Mouse (Mus musculus): ENCODE data around the gene Pkig. TPM values are rescaled to one million over a fixed set of nuclear protein-coding genes. Genes with fewer than 3 reads are reported as not detected.

Pkig gene
- polyA plus RNA-seq, 1 experiment from 2014 or later, result 173 TPM

DNA sequence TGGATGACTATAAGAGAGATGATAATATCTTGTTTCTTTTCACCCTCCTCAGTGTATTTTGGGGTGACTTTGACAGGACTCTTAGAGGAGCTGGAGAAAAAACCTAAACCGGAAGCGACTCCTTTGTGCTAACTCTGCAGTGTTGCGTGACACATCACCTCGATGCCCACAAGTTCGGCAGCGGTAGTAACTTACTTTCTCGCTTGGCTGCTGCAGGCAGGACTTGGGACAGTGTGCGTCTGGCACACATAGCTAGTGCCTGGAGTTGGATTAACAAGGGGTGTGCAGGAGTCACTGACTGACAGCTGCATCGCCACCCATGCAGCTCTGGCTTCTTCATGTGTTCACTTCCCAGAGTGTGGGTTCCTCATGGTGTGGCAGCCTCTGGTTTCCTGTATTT, 51.8 kb downstream of the Pkig start:
- Histone ChIP-seq H3K4me3 (ENCODE audit: low read depth, low read length) (no peak overlapping the region), H3K27ac (replicated peaks; ENCODE audit: low read depth, low read length) (no peak overlapping the region), H3K9ac (replicated peaks; ENCODE audit: low read length) (no peak overlapping the region), H3K4me1 (ENCODE audit: control insufficient read depth, insufficient read depth, low read length) (no peaks in the 10 kb centered on the region), H3K4me2 (ENCODE audit: low read depth, low read length) (no peak overlapping the region), H3K27me3 (ENCODE audit: control insufficient read depth, insufficient read depth, low read length) (no peaks in the 10 kb centered on the region), H3K36me3 (replicated peaks; ENCODE audit: control insufficient read depth, insufficient read depth, low read depth, low read length) (no peaks in the 10 kb centered on the region), H3K9me3 (replicated peaks; ENCODE audit: control insufficient read depth, low read length) (no peaks in the 10 kb centered on the region)
- WGBS, result 96% methylated on average over 9 of the region's 9 CpGs
- ATAC-seq (replicated peaks; ENCODE audit: insufficient number of reproducible peaks, low FRiP score, low TSS enrichment, low read depth) (no peak), DNase-seq (ENCODE audit: low spot score) (no peak)

GRCm38 (mm10) chr2:163710606-163711159, 52.5 kb downstream of the Pkig start:
- Histone ChIP-seq H3K27ac (replicated peaks; ENCODE audit: low read depth, low read length) (no peak overlapping the region), H3K27me3 (ENCODE audit: control insufficient read depth, insufficient read depth, low read length) (no peaks in the 10 kb centered on the region), H3K9ac (replicated peaks; ENCODE audit: low read length) (no peak overlapping the region), H3K4me2 (ENCODE audit: low read depth, low read length) (no peak overlapping the region), H3K36me3 (replicated peaks; ENCODE audit: control insufficient read depth, insufficient read depth, low read depth, low read length) (no peaks in the 10 kb centered on the region), H3K4me3 (ENCODE audit: low read depth, low read length) (no peak overlapping the region), H3K9me3 (replicated peaks; ENCODE audit: control insufficient read depth, low read length) (no peaks in the 10 kb centered on the region), H3K4me1 (ENCODE audit: control insufficient read depth, insufficient read depth, low read length) (no peaks in the 10 kb centered on the region)
- 86% methylated on average over 5 of the region's 5 CpGs for WGBS
- no peak for DNase-seq (ENCODE audit: low spot score)
- ATAC-seq (replicated peaks; ENCODE audit: insufficient number of reproducible peaks, low FRiP score, low TSS enrichment, low read depth), result no peak

- Histone ChIP-seq H3K4me1 (ENCODE audit: control insufficient read depth, insufficient read depth, low read length) (no peaks in the 10 kb centered on the region; the same call in 1 of the 2 replicates), H3K4me2 (ENCODE audit: low read depth, low read length) (no peak overlapping the region), H3K27ac (replicated peaks; ENCODE audit: low read depth, low read length) (no peak overlapping the region), H3K4me3 (ENCODE audit: low read depth, low read length) (no peak overlapping the region), H3K36me3 (replicated peaks; ENCODE audit: control insufficient read depth, insufficient read depth, low read depth, low read length) (no peaks in the 10 kb centered on the region), H3K9ac (replicated peaks; ENCODE audit: low read length) (no peak overlapping the region), H3K9me3 (replicated peaks; ENCODE audit: control insufficient read depth, low read length) (no peaks in the 10 kb centered on the region), H3K27me3 (ENCODE audit: control insufficient read depth, insufficient read depth, low read length) (no peaks in the 10 kb centered on the region)
- 94% methylated on average over 8 of the region's 8 CpGs for WGBS
- ATAC-seq (replicated peaks; ENCODE audit: insufficient number of reproducible peaks, low FRiP score, low TSS enrichment, low read depth), result no peak
- no peak for DNase-seq (ENCODE audit: low spot score)
Observed at GRCm38 (mm10) chr2:163711368-163711868, 53.2 kb downstream of the Pkig start.

GRCm38 (mm10) chr2:163712473-163712872, 54.3 kb downstream of the Pkig start:
- Histone ChIP-seq H3K27me3 (ENCODE audit: control insufficient read depth, insufficient read depth, low read length) (no peaks in the 10 kb centered on the region), H3K36me3 (replicated peaks; ENCODE audit: control insufficient read depth, insufficient read depth, low read depth, low read length) (no peaks in the 10 kb centered on the region), H3K4me1 (ENCODE audit: control insufficient read depth, insufficient read depth, low read length) (no peaks in the 10 kb centered on the region; the same call in 1 of the 2 replicates), H3K9ac (replicated peaks; ENCODE audit: low read length) (no peak overlapping the region), H3K27ac (replicated peaks; ENCODE audit: low read depth, low read length) (no peak overlapping the region), H3K4me3 (ENCODE audit: low read depth, low read length) (no peak overlapping the region), H3K4me2 (ENCODE audit: low read depth, low read length) (no peak overlapping the region), H3K9me3 (replicated peaks; ENCODE audit: control insufficient read depth, low read length) (no peaks in the 10 kb centered on the region)
- ATAC-seq (replicated peaks; ENCODE audit: insufficient number of reproducible peaks, low FRiP score, low TSS enrichment, low read depth) (no peak), DNase-seq (ENCODE audit: low spot score) (no peak)
- 73% methylated on average over 7 of the region's 7 CpGs for WGBS

GRCm38 (mm10) chr2:163712874-163713273, 54.7 kb downstream of the Pkig start:
- H3K27ac ChIP-seq (replicated peaks; ENCODE audit: low read depth, low read length), result no peak overlapping the region
- WGBS, result 78% methylated on average over 6 of the region's 6 CpGs
- H3K4me3 ChIP-seq (ENCODE audit: low read depth, low read length), result no peak overlapping the region
- H3K27me3 ChIP-seq (ENCODE audit: control insufficient read depth, insufficient read depth, low read length), result no peaks in the 10 kb centered on the region
- H3K9me3 ChIP-seq (replicated peaks; ENCODE audit: control insufficient read depth, low read length), result no peaks in the 10 kb centered on the region
- H3K4me1 ChIP-seq (ENCODE audit: control insufficient read depth, insufficient read depth, low read length), result no peaks in the 10 kb centered on the region; the same call in 1 of the 2 replicates
- H3K36me3 ChIP-seq (replicated peaks; ENCODE audit: control insufficient read depth, insufficient read depth, low read depth, low read length), result no peaks in the 10 kb centered on the region
- ATAC-seq (replicated peaks; ENCODE audit: insufficient number of reproducible peaks, low FRiP score, low TSS enrichment, low read depth), result no peak
- DNase-seq (ENCODE audit: low spot score), result no peak
- H3K9ac ChIP-seq (replicated peaks; ENCODE audit: low read length), result no peak overlapping the region
- no peak overlapping the region for H3K4me2 ChIP-seq (ENCODE audit: low read depth, low read length)

DNA sequence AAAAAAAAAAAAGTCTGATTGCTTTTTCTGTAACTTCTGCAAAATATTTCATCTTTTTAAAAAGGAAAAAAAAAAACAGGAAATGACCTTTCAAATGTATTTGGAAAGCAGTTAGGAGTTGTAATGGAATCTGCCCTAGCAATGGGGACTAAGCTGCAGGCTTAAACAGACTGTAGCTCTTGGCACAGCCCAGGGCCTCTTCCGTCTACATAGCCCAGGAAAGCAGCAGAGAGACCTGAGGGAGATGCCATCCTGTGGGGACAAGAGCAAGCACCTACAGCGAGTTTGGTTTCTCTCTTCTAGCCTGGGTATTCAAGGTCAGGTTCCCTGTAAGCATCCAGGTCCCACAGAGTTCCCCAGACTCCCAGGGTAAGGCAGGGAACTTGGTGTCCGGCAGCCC, 55.2 kb downstream of the Pkig start:
- WGBS, result 78% methylated on average over 3 of the region's 3 CpGs
- no peak for ATAC-seq (replicated peaks; ENCODE audit: insufficient number of reproducible peaks, low FRiP score, low TSS enrichment, low read depth)

DNA sequence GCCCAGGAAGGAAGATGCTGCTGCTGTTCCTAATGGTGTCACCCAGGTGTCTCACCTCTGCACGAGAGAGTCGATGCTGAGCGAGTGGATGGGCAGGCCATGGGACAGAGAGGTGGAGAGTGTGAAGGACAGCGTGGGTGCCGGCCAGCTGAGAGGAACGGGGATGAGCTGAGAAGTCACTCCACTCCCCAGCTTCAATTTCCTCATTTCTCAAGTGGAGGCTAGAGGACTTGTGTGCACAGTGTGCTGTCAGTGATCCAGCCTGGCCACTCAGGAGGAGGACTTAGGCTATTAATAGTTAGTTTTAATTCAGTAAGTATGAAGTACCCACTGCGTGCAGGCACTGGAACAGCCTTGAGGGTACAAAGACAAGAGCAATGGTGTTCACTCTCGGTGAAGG, 58.3 kb downstream of the Pkig start:
- Histone ChIP-seq H3K27ac (replicated peaks; ENCODE audit: low read depth, low read length) (no peak overlapping the region), H3K4me3 (ENCODE audit: low read depth, low read length) (no peak overlapping the region), H3K36me3 (replicated peaks; ENCODE audit: control insufficient read depth, insufficient read depth, low read depth, low read length) (no peaks in the 10 kb centered on the region), H3K9me3 (replicated peaks; ENCODE audit: control insufficient read depth, low read length) (no peaks in the 10 kb centered on the region), H3K4me1 (ENCODE audit: control insufficient read depth, insufficient read depth, low read length) (no peaks in the 10 kb centered on the region; the same call in 1 of the 2 replicates), H3K4me2 (ENCODE audit: low read depth, low read length) (no peak overlapping the region), H3K27me3 (ENCODE audit: control insufficient read depth, insufficient read depth, low read length) (no peaks in the 10 kb centered on the region), H3K9ac (replicated peaks; ENCODE audit: low read length) (peak overlapping the region; percentile 13; the same call in 1 of the 2 replicates)
- WGBS, result 65% methylated on average over 8 of the region's 8 CpGs
- ATAC-seq (replicated peaks; ENCODE audit: insufficient number of reproducible peaks, low FRiP score, low TSS enrichment, low read depth) (no peak), DNase-seq (ENCODE audit: low spot score) (peak; percentile 4)

More for the DNA sequence above, 55.2 kb downstream of the Pkig start:
- no peak for DNase-seq (ENCODE audit: low spot score)
- no peak overlapping the region for H3K4me3 ChIP-seq (ENCODE audit: low read depth, low read length)
- no peaks in the 10 kb centered on the region for H3K27me3 ChIP-seq (ENCODE audit: control insufficient read depth, insufficient read depth, low read length)
- H3K36me3 ChIP-seq (replicated peaks; ENCODE audit: control insufficient read depth, insufficient read depth, low read depth, low read length), result no peaks in the 10 kb centered on the region
- no peaks in the 10 kb centered on the region; the same call in 1 of the 2 replicates for H3K4me1 ChIP-seq (ENCODE audit: control insufficient read depth, insufficient read depth, low read length)
- H3K27ac ChIP-seq (replicated peaks; ENCODE audit: low read depth, low read length), result no peak overlapping the region
- H3K4me2 ChIP-seq (ENCODE audit: low read depth, low read length), result no peak overlapping the region
- H3K9me3 ChIP-seq (replicated peaks; ENCODE audit: control insufficient read depth, low read length), result no peaks in the 10 kb centered on the region
- no peak overlapping the region for H3K9ac ChIP-seq (replicated peaks; ENCODE audit: low read length)

- 23% methylated on average over 6 of the region's 6 CpGs for WGBS
- H3K4me1 ChIP-seq (ENCODE audit: control insufficient read depth, insufficient read depth, low read length), result no peaks in the 10 kb centered on the region; the same call in 1 of the 2 replicates
- no peaks in the 10 kb centered on the region for H3K36me3 ChIP-seq (replicated peaks; ENCODE audit: control insufficient read depth, insufficient read depth, low read depth, low read length)
- ATAC-seq (replicated peaks; ENCODE audit: insufficient number of reproducible peaks, low FRiP score, low TSS enrichment, low read depth) (no peak), DNase-seq (ENCODE audit: low spot score) (peak; percentile 72)
- no peak overlapping the region for H3K27ac ChIP-seq (replicated peaks; ENCODE audit: low read depth, low read length)
- no peak overlapping the region for H3K4me2 ChIP-seq (ENCODE audit: low read depth, low read length)
- H3K9me3 ChIP-seq (replicated peaks; ENCODE audit: control insufficient read depth, low read length), result no peaks in the 10 kb centered on the region
- H3K27me3 ChIP-seq (ENCODE audit: control insufficient read depth, insufficient read depth, low read length), result no peaks in the 10 kb centered on the region
- H3K4me3 ChIP-seq (ENCODE audit: low read depth, low read length), result no peak overlapping the region
- no peak overlapping the region; the same call in 1 of the 2 replicates for H3K9ac ChIP-seq (replicated peaks; ENCODE audit: low read length)
Observed at GRCm38 (mm10) chr2:163716853-163717252, 58.7 kb downstream of the Pkig start.

All from embryonic facial prominence, embryonic 11.5 days (tissue).